Mouse (Mus musculus) olfactory bulb, adult 2 months (tissue): ENCODE data around the gene Arl4d.

ENCODE experiments used
- CTCF ChIP-seq: fragments of 200-500 bp; IDR thresholded peaks from 2 replicates; pipeline ENCODE4 v1.5.1; 2012; ENCODE audit warnings: low read depth, mild to moderate bottlenecking, low read length, moderate library complexity; ENCODE audit not compliant: insufficient read depth
- POLR2A ChIP-seq: fragments of 200-500 bp; IDR thresholded peaks from 2 replicates; pipeline ENCODE4 v1.6.1; 2012; ENCODE audit warnings: mild to moderate bottlenecking, low read depth, low read length, moderate library complexity; ENCODE audit not compliant: insufficient read depth

DNA sequence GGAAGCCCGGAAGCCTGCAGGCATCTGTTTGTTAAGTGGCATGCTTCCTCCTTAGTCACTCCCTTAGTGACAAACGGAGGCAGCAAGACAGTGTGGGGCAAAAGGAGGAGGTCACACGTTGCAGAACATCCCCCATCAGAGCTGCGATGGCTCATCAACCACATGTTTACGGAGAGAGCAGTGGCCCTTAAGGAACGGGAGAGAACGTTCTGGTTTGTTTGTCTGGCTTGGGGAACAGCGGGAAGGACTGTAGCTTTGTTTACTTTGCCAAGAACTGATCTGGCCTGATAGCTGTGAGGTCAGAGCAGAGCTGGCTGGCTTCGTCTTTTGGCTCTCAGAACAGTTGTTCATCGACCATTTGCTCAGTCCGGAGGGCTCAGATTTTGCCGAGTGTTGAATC lies 35.1 kb downstream of the Arl4d start:
- TF ChIP-seq CTCF (no peak), POLR2A (no peak)
